Mouse (Mus musculus) mature B cell (primary cell): ENCODE data around the gene Slc4a5.
"Not testable (repeated sequence)": the region's sequence is repeated elsewhere in the genome, so short reads cannot be mapped to it uniquely, and the experiment has no call there.

Experiments
- in situ Hi-C: fragments of 300-500 bp; cut with MboI; formaldehyde crosslinking; loops from 2 replicates; pipeline ENCODE4 v1.14.3; 2019

The Slc4a5 gene

GRCm38 (mm10) chr6:83309017-83309416, 89.4 kb downstream of the Slc4a5 start:
- in situ Hi-C loops: no loop called here

DNA sequence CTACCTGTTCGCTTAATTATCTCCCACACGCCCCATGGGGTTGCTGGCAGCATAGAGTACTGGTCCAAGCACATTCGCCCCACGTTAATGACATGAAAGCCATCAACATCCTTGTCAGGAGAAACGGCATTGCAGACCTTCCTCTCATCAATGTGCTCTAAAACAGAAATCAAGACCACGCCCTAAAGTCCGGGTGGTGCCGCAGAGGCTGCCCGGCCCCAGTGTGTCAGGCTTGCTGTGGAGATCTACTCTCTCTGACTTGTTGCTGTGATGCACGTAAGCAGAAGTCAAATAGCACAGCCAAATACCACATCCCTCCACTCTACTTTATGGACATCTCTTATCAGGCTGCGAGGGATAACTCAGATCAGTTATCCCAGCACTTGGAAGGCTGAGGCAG, 91.6 kb downstream of the Slc4a5 start:
- in situ Hi-C loops: no loop called here

DNA sequence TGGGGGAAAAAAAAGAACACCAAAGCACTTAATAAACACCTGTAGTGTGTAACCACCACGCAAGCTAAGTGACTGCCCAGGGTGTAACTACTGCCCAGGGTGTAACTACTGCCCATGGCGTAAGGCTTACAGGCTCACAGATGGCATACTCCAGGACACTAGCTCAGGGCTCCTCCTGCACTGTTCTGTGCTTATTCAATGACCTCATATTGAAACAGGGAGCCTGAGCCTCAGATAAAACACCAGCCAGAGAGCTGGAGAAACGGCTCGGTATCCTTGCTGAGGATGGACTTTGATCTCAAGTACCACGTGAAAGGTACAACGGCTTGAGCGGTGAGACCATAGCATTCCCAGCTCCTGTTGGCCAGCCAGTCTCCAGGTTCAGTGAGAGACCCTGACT, 92.4 kb downstream of the Slc4a5 start:
- in situ Hi-C loops: no loop called here

GRCm38 (mm10) chr6:83312514-83312913, 92.9 kb downstream of the Slc4a5 start:
- in situ Hi-C loops: no loop called here

DNA sequence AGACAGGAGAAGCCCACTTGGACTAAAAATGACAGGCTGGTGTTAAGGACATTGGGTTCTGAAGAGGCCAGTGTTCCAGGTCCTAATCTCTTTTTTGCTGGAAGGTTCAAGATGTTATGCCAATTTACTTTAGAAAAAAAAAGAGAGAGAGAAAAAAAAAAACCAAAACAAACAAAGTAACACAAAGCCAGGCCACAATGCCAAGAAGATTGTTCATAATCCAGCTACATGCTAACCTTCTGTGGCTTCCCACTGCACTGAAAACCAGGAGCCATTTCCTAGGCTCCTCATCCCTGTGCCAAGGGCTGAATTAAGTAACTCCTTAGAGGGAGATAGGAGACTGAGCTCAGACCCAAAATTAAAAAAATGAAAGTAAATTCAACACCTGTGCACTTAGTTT, 95.7 kb downstream of the Slc4a5 start:
- in situ Hi-C loops: no loop called here

GRCm38 (mm10) chr6:83316022-83316421, 96.4 kb downstream of the Slc4a5 start:
- in situ Hi-C loops: no loop called here

DNA sequence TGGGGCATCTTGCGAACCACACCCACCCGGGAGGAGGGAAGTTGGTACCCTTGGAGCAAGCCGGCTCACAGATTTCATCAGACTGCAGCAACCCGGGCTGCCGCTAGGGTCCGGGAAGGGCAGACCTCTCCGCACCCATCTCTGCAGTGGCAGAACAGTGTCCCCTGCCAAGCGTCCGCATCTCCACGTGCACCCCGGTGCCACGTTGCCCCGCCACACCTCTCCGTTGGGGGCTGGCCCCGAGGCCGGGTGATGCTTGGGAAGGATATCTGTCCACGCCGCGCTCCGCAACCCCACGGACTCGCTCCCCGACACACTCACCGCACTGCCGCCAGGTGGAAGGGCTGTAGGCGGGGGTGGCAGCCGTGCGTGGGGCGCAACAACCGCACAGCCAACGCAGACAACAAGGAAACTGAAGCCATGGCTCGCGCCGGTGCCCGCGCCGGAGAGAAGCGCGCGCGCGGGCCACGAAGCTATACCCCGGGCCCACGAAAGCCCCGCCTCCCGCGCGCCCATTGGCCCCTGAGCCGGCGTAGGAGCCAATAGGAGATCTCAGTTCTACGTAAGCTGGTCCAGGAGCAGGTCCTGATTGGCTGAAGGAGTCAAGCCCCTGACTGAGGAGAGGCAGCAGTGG, 97.6 kb downstream of the Slc4a5 start:
- in situ Hi-C loops: no loop called here

GRCm38 (mm10) chr6:83321927-83322326, 102.3 kb downstream of the Slc4a5 start:
- in situ Hi-C loops: no loop called here

GRCm38 (mm10) chr6:83322794-83323193, 103.2 kb downstream of the Slc4a5 start:
- in situ Hi-C loops: no loop called here

- in situ Hi-C loops: no loop called here
These were observed 104.2 kb downstream of the Slc4a5 start for GRCm38 (mm10) chr6:83323652-83324419.

- in situ Hi-C loops: no loop called here
These were observed 106.1 kb downstream of the Slc4a5 start, which contains the start of the genes Mthfd2 and Mob1a for GRCm38 (mm10) chr6:83325525-83326393. Mthfd2 (minus strand) TSS chr6:83325908. Mob1a (plus strand) TSS chr6:83326016.

DNA sequence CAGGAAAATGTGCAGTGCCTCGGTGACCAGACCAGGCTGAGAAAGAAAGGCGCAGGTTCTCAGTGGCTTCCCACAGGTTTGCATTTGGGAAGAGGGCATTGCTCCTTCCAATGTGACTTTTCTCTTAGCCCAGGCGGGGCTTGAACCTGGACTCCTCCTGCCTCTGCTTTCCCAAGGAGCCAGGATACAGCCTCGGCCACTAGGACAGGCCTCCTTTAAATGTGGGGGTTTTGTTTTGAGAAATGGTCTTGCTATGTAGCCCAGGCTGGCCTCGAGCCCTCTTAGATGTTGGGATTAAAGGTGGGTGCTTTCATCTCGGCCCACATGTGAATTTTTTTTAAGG, 106.7 kb downstream of the Slc4a5 start:
- in situ Hi-C loops: no loop called here

- in situ Hi-C loops: no loop called here
These were observed 107.1 kb downstream of the Slc4a5 start for GRCm38 (mm10) chr6:83326761-83327160.

GRCm38 (mm10) chr6:83327591-83328190, 108.1 kb downstream of the Slc4a5 start:
- in situ Hi-C loops: no loop called here

DNA sequence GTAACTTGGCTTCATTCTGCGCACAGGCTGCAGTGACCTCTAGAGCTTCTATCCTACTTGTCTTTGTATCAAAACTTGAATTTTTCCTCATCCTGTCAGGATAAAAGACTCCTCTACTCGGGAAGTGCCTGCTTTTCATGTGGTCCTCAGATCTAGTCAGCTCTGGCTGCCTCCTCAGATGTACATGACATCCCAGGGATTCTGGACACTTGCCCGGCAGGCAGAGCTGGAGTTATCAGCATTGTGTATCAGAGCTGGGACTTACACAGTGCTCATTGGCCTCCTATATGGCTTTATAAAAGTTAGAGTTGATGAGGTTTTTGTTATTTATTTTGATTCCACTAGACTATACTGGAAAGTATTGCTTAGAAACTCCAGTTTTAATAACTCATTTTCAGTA, 121.8 kb downstream of the Slc4a5 start:
- in situ Hi-C loops: no loop called here

GRCm38 (mm10) chr6:83342957-83343356, 123.3 kb downstream of the Slc4a5 start:
- in situ Hi-C loops: no loop called here

DNA sequence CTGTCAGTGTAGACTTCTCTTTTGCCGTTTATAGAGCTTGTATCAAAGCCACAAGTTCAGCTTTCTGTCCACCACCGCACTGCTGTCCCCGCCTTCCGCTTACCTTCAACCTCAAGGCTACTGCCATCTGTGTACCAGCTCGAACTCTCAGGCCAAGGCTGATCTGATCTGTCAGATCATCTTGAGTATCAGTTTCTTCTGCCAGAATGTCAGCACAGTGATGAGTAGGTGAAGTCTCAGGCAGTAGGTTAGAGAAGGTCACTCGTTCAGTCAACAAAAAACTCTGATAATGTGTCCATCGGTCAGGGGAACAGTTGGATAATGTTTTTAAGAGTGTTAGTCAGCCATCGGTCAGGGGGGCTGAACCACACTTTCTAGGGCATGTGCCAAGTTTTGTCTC, 125.7 kb downstream of the Slc4a5 start:
- in situ Hi-C loops: not testable (repeated sequence)

DNA sequence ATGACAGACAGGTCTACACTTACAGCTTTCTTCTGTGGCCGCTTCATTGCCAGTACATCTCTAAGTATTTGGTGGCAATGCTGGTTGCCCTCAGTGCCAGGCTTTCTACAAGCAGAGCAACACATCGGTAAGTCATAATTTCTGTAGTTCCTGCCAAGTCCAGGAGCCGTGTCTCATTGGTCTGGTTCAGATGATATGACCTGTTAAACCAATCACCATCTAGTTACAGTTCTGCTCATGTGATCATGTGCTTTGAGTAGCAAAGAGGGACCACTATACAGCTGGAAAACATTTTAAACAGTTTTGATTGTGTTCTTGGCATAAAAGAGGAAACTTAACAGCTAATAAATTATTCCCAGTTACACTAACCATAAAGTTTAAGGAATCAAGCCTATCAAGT, 128.3 kb downstream of the Slc4a5 start:
- in situ Hi-C loops: no loop called here

- in situ Hi-C loops: no loop called here
These were observed 129.2 kb downstream of the Slc4a5 start, which contains the start of gene Bola3 for GRCm38 (mm10) chr6:83348873-83349272. Bola3 (plus strand) TSS chr6:83349147.

GRCm38 (mm10) chr6:83349274-83349958, 129.8 kb downstream of the Slc4a5 start:
- in situ Hi-C loops: no loop called here

GRCm38 (mm10) chr6:83350172-83350571, 130.5 kb downstream of the Slc4a5 start:
- in situ Hi-C loops: no loop called here
